Mouse (Mus musculus) CD4-positive, CD25-positive, alpha-beta regulatory T cell, adult 4 months (primary cell): Measurements from ENCODE around the gene Soat1. TPM values are rescaled to one million over a fixed set of nuclear protein-coding genes. Genes with fewer than 3 reads are reported as not detected.
"Not testable (repeated sequence)": the region's sequence is repeated elsewhere in the genome, so short reads cannot be mapped to it uniquely, and the experiment has no call there.

ENCODE experiments used
- ATAC-seq: one replicate; pipeline ENCODE4 v1.8.0; 2017
- polyA plus RNA-seq, 2 experiments: library from polyadenylated mRNA; unstranded; fragments of 100-300 nt; shearing (Covaris generic); gene quantifications; one replicate each; pipeline ENCODE4 v1.2.1; 2017

Gene Soat1
- polyA plus RNA-seq, 2 experiments from 2014 or later: 56.3 TPM

DNA sequence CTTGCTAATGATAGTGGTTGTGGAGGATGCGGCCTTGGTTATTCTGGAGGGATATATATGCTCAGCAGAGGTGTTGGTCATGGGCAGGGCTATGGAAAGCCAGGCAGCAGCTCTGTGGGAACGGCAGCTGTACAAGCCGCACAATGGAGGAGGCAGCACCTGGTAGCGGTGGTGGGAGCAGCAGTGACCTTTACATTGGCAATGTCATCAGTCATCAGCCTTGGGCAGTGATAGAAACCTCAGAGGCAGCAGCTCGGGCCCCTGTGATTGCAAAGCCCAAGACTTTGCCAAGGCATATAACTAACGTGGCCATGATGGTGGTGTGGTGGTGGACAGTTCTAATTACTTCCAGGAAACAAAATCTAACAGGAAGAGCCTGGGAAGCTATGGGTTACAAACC lies 50.6 kb downstream of the Soat1 start:
- ATAC-seq: no peak

DNA sequence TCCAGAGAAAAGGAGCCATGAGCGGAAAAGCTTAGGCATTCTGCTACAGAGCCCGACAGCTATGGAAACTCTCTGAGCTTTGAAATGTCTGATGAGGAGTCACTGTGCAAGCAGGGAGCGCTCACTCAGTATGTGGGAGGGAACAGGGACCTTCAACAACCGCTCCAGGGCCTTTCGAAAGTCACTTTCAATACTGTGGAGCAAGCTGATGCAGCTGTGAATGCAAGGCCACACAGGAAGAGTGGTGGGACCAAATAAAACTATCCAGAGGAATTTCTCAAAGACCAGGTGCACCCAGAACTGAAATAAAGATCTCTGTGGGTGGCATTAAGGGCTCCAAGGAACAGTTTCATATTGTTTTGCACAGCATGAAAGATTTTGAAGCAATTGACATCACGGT lies 51.3 kb downstream of the Soat1 start:
- no peak for ATAC-seq

GRCm38 (mm10) chr1:156420671-156421297 lies 53.3 kb downstream of the Soat1 start, which contains the start of gene Axdnd1:
Axdnd1 (minus strand) TSS chr1:156421159.
- ATAC-seq: peak; percentile 87

DNA sequence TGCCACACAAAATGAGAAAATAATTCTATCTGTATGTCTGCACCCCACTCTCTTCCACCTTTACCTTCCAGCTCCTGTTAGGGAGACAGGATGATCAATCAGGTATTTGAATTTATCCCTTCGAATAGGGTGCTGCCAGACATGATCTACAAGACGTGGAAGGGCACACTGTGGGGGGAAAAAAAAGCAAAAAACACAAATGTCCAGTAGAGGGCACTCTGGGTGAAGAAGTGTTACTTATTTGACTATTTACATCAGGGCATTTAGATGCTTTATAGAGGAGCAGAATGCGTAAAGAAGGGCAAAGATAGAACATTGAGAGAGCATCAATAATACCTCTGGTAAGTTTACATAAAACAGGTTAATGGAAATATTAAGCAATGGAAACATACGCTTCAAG lies 56.0 kb downstream of the Soat1 start:
- peak; percentile 40 for ATAC-seq

DNA sequence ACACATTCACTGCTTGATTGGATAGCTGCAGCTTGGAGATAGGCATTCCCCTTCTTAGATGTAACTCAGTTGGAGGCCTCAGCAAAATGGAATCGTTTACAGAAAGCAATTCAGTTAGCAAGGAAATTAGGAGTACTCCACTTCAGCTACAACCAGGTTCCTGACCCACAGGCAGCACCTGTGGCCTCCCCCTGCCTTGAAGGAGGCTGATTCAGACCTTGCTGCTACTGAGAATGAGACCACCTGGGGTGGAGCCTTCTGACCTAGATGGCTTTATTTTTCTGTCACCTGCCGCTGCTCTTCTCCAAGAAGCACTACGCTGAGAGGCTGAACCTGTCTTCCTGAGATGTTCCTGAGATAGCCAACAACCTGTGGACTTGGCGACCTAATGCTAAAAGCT lies 65.6 kb downstream of the Soat1 start:
- ATAC-seq: peak; percentile 17

GRCm38 (mm10) chr1:156408004-156408403 lies 66.1 kb downstream of the Soat1 start:
- ATAC-seq: peak; percentile 82

GRCm38 (mm10) chr1:156403251-156403650 lies 70.9 kb downstream of the Soat1 start:
- no peak for ATAC-seq

- ATAC-seq: no peak
Observed at GRCm38 (mm10) chr1:156402491-156402890, 71.6 kb downstream of the Soat1 start.

GRCm38 (mm10) chr1:156400159-156400558 lies 74.0 kb downstream of the Soat1 start:
- not testable (repeated sequence) for ATAC-seq

DNA sequence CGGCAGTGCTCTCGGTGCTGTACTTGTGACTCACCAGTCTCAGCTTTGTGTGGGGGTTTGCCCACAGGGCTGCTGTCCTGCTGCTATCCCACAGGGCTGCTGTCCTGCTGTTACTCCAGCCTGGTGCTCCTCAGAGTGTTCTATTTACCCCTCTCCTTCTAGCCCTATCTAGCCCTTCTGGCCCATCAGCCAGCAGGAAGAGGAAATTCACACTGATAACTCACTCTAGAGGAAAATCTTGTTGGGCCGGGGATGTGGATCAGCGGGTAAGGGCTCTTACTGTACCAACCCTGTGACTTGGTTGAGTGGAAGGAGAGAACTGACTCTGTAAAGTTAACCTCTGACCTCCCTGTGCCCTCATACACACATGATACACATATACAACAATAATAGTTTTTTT lies 81.0 kb downstream of the Soat1 start:
- no peak for ATAC-seq

DNA sequence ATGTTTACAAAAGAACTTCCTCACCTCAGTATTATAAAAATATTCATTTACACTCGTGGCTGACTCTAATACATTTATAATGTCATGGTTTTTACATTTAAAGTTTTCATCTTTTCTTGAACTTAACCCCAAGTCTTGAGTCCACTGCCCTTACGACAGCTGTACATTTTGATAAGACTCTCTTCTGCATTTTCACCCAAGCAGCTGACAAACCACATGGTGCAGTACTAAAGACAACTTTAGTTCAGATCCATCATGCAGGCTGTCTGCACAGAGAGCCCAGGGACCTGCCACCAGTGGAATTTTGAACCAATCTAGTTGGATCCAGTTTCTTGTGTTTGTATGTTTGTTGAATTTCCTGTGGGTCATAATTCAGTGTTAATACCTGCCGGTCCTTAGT lies 87.3 kb downstream of the Soat1 start:
- no peak for ATAC-seq

GRCm38 (mm10) chr1:156386232-156386631 lies 87.9 kb downstream of the Soat1 start:
- ATAC-seq: no peak

DNA sequence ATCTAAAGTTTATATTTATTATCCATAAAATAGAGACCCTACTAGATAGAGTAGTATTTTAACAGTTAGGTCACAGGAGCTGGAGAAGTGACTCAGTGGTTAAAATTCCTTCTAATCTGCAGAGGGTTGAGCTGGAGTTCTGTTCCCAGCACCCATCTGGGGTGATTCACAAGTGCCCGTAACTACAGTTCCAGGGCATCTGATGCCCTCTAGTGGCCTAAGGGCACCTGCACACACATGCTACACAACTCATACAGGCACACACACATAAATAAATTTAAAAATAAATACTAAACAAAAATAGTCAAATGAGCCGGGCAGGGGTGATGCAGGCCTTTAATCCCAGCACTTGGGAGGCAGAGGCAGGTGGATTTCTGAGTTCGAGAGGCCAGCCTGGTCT lies 92.9 kb downstream of the Soat1 start:
- no peak for ATAC-seq

Other genes starting within 250 kb of the Soat1 start
- not detected for gene Tdrd5, start 170.7 kb downstream of the Soat1 start, polyA plus RNA-seq
- not detected for gene Nphs2, start 163.6 kb downstream of the Soat1 start, polyA plus RNA-seq
- 1,000 to 10,000 TPM; 2,130 to 3,550 TPM for gene Gm2000, start 108.3 kb downstream of the Soat1 start, polyA plus RNA-seq
- gene Axdnd1, start 53.2 kb downstream of the Soat1 start, polyA plus RNA-seq: 1 to 10 TPM in 1 of 2 experiments, under 1 TPM in 1; 0.93 to 1.2 TPM
- 1 to 10 TPM in 1 of 2 experiments, under 1 TPM in 1; 0.66 to 4.8 TPM for gene Gm10031, start 49.7 kb upstream of the Soat1 start, polyA plus RNA-seq
- 1 to 10 TPM; 4.6 to 4.9 TPM for gene Abl2, start 84.5 kb upstream of the Soat1 start, polyA plus RNA-seq
- gene Tor3a, start 200.0 kb upstream of the Soat1 start, polyA plus RNA-seq: 10 to 100 TPM; 28.4 to 29.6 TPM
- 10 to 100 TPM; 11.5 to 18.8 TPM for gene Fam20b, start 244.8 kb upstream of the Soat1 start, polyA plus RNA-seq